ENCODE assay signal across 8 mouse cellular contexts in the genomic region with DNA sequence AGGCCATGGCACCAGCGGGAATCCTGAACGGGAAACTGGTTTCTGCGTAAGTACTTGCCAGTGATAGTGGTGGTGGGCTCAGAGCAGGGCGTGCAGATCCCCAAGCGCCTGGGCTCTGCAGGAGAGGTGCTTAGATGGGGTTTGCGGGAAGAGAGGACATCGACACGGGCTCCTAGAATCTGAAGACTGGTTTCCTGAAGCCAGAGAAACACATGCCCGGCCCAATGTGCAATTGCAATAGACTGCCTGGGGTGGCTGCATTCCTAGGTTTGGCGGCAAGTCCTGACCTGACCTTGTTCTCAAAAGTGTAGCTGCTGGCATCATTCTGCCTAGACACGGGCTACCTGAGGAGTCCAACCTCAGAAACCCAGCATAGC. TPM values are rescaled to one million over a fixed set of nuclear protein-coding genes. Genes with fewer than 3 reads are reported as not detected.
DNase-seq lines count a peak whose midpoint lies in the region; ATAC-seq and TF ChIP-seq lines count a peak whose summit lies in the region.

No protein-coding gene starts in this region.

- peak overlapping the region; percentile 82 for H3K4me3 ChIP-seq in embryonic facial prominence, embryonic 10.5 days
- peak overlapping the region; percentile 78 for H3K4me3 ChIP-seq in hindbrain, embryonic 16.5 days (ENCODE audit: low read length)
- peak overlapping the region; percentile 68 for H3K4me3 ChIP-seq in lung, embryonic 14.5 days (ENCODE audit: low read depth, low read length)
- peak overlapping the region; percentile 57 for H3K4me3 ChIP-seq in stomach, postnatal 0 days (ENCODE audit: low read depth, low read length)

- H3K4me2 ChIP-seq in hindbrain, embryonic 16.5 days (ENCODE audit: low read length): peak overlapping the region; percentile 97
- peak overlapping the region; percentile 96 for H3K4me2 ChIP-seq in lung, embryonic 14.5 days
- H3K4me2 ChIP-seq in stomach, postnatal 0 days (replicated peaks; ENCODE audit: low read depth): peak overlapping the region; percentile 98

- peaks cover 30% of the 10 kb centered on the region for H3K4me1 ChIP-seq in embryonic facial prominence, embryonic 10.5 days
- H3K4me1 ChIP-seq in hindbrain, embryonic 16.5 days (ENCODE audit: control insufficient read depth, insufficient read depth, low read depth, low read length): peaks cover 14% of the 10 kb centered on the region
- peaks cover 10% of the 10 kb centered on the region; the same call in 1 of the 2 replicates for H3K4me1 ChIP-seq in lung, embryonic 14.5 days (ENCODE audit: insufficient read depth)
- H3K4me1 ChIP-seq in stomach, postnatal 0 days (replicated peaks; ENCODE audit: control insufficient read depth, insufficient read depth): no peaks in the 10 kb centered on the region

- peak; percentile 11; the same call in 1 of the 2 replicates for TF ChIP-seq CTCF in lung, embryonic 14.5 days (IDR thresholded peaks at IDR 0.05; ENCODE audit: low read depth)
- TF ChIP-seq CTCF in stomach, postnatal 0 days (IDR thresholded peaks at IDR 0.05; ENCODE audit: low read depth): 0 out of 2 replicates have a peak, but pooled peaks have one; percentile 3

- H3K9ac ChIP-seq in hindbrain, embryonic 16.5 days (ENCODE audit: low read depth, low read length): peak overlapping the region; percentile 79
- H3K9ac ChIP-seq in lung, embryonic 14.5 days: peak overlapping the region; percentile 68
- H3K9ac ChIP-seq in stomach, postnatal 0 days (ENCODE audit: low read length): peak overlapping the region; percentile 74

- no peaks in the 10 kb centered on the region for H3K27me3 ChIP-seq in embryonic facial prominence, embryonic 10.5 days (replicated peaks; ENCODE audit: low read depth, poor library complexity, severe bottlenecking)
- no peaks in the 10 kb centered on the region for H3K27me3 ChIP-seq in hindbrain, embryonic 16.5 days (replicated peaks; ENCODE audit: control insufficient read depth, insufficient read depth, low read length)
- H3K27me3 ChIP-seq in lung, embryonic 14.5 days (ENCODE audit: insufficient read depth, low read length): no peaks in the 10 kb centered on the region
- no peaks in the 10 kb centered on the region for H3K27me3 ChIP-seq in stomach, postnatal 0 days (ENCODE audit: control insufficient read depth, insufficient read depth, low read length)

- no peak for ATAC-seq in hindbrain, embryonic 16.5 days
- ATAC-seq in lung, embryonic 14.5 days (ENCODE audit: insufficient read depth): peak; percentile 22; the same call in 1 of the 2 replicates
- peak; percentile 39 for ATAC-seq in stomach, postnatal 0 days (ENCODE audit: low FRiP score, low TSS enrichment)
- no peak for ATAC-seq in monocyte, adult 5-6 weeks (replicated peaks; ENCODE audit: insufficient number of reproducible peaks, low FRiP score, low TSS enrichment, poor library complexity, severe bottlenecking)

- H3K36me3 ChIP-seq in embryonic facial prominence, embryonic 10.5 days (replicated peaks): no peaks in the 10 kb centered on the region
- no peaks in the 10 kb centered on the region for H3K36me3 ChIP-seq in hindbrain, embryonic 16.5 days (ENCODE audit: control insufficient read depth, insufficient read depth, low read length)
- H3K36me3 ChIP-seq in lung, embryonic 14.5 days (ENCODE audit: insufficient read depth): no peaks in the 10 kb centered on the region
- H3K36me3 ChIP-seq in stomach, postnatal 0 days (ENCODE audit: control insufficient read depth, insufficient read depth, low read length): no peaks in the 10 kb centered on the region

- TF ChIP-seq EP300 in stomach, postnatal 0 days (optimal IDR thresholded peaks at IDR 0.05): no peak

- WGBS in embryonic facial prominence, embryonic 10.5 days: under 1% methylated on average over 11 of the region's 11 CpGs
- 0% methylated on average over 11 of the region's 11 CpGs for WGBS in hindbrain, embryonic 16.5 days
- 0% methylated on average over 11 of the region's 11 CpGs for WGBS in lung, embryonic 14.5 days
- 0% methylated on average over 11 of the region's 11 CpGs for WGBS in stomach, postnatal 0 days

- peak; percentile 42 to 47 for DNase-seq in kidney, adult 8-10 months
- DNase-seq in kidney, postnatal 4 days: no peak
- DNase-seq in embryonic facial prominence, embryonic 10.5 days (ENCODE audit: low spot score): no peak
- DNase-seq in lung, embryonic 14.5 days: peak; percentile 53
- peak; percentile 54 for DNase-seq in stomach, postnatal 0 days (ENCODE audit: low spot score)
- DNase-seq in ovary, adult 18-20 months (ENCODE audit: low spot score): no peak

- H3K27ac ChIP-seq in embryonic facial prominence, embryonic 10.5 days (replicated peaks): peak overlapping the region; percentile 91
- peak overlapping the region; percentile 84 for H3K27ac ChIP-seq in hindbrain, embryonic 16.5 days (ENCODE audit: low read depth, low read length)
- peak overlapping the region; percentile 83; the same call in 1 of the 2 replicates for H3K27ac ChIP-seq in lung, embryonic 14.5 days (ENCODE audit: low read depth)
- peak overlapping the region; percentile 89 for H3K27ac ChIP-seq in stomach, postnatal 0 days (replicated peaks)

- no peaks in the 10 kb centered on the region for H3K9me3 ChIP-seq in embryonic facial prominence, embryonic 10.5 days
- no peaks in the 10 kb centered on the region for H3K9me3 ChIP-seq in hindbrain, embryonic 16.5 days (ENCODE audit: control insufficient read depth, low read length)
- no peaks in the 10 kb centered on the region for H3K9me3 ChIP-seq in lung, embryonic 14.5 days (ENCODE audit: low read depth, low read length)
- no peaks in the 10 kb centered on the region for H3K9me3 ChIP-seq in stomach, postnatal 0 days (ENCODE audit: control insufficient read depth, low read length)

RNA-seq across cellular contexts. Expression of gene Mthfd1, which starts 0.4 kb away (rescaled TPM):
- 106 and 117 TPM in 2 replicates for polyA plus RNA-seq in embryonic facial prominence, embryonic 10.5 days (2016; fragmentation: Nextera tagmentation; extraction: Ambion mirVana)
- 37.8 and 38.9 TPM in 2 replicates for polyA plus RNA-seq in hindbrain, embryonic 16.5 days (2015; fragmentation: Nextera tagmentation; extraction: Ambion mirVana)
- 99.8 and 104 TPM in 2 replicates for polyA plus RNA-seq in lung, embryonic 14.5 days (2014; fragmentation: Nextera tagmentation; extraction: Ambion mirVana)
- 28.9 and 29.6 TPM in 2 replicates for polyA plus RNA-seq in stomach, postnatal 0 days (2015; fragmentation: Nextera tagmentation; extraction: Ambion mirVana)
- total RNA-seq in monocyte, adult 5-6 weeks (2017): 16.1 to 31.0 TPM (median 19.5 TPM) in 3 replicates

RNA-seq across cellular contexts. Expression of gene Tex21, which starts 8.9 kb away (rescaled TPM):
- not detected in 2 replicates for polyA plus RNA-seq in embryonic facial prominence, embryonic 10.5 days (2016; fragmentation: Nextera tagmentation; extraction: Ambion mirVana)
- polyA plus RNA-seq in hindbrain, embryonic 16.5 days (2015; fragmentation: Nextera tagmentation; extraction: Ambion mirVana): not detected in 2 replicates
- not detected in 2 replicates for polyA plus RNA-seq in lung, embryonic 14.5 days (2014; fragmentation: Nextera tagmentation; extraction: Ambion mirVana)
- polyA plus RNA-seq in stomach, postnatal 0 days (2015; fragmentation: Nextera tagmentation; extraction: Ambion mirVana): not detected in 2 replicates
- total RNA-seq in monocyte, adult 5-6 weeks (2017): 1.3 TPM in 1 of 3 replicates, not detected in the others

Comparison
In these comparisons a context has a peak if more than half of its experiments do, and no peak if none do; other contexts are left out.
1. DNase-seq: peak in kidney, adult 8-10 months (2 of 2), lung, embryonic 14.5 days (single experiment) and stomach, postnatal 0 days (single experiment); none in kidney, postnatal 4 days (0 of 2), embryonic facial prominence, embryonic 10.5 days (single experiment) and ovary, adult 18-20 months (single experiment).
2. ATAC-seq: peak in lung, embryonic 14.5 days (single experiment) and stomach, postnatal 0 days (single experiment); none in hindbrain, embryonic 16.5 days (single experiment) and monocyte, adult 5-6 weeks (single experiment).
3. Peak in every context shown above with its lines, with median percentiles within 50 percentile points of each other: H3K27ac ChIP-seq, H3K4me3 ChIP-seq, H3K4me2 ChIP-seq and H3K9ac ChIP-seq.